Mouse (Mus musculus) layer of hippocampus, adult 2 months (tissue): Measurements from ENCODE around the gene Gcnt2. TPM values are rescaled to one million over a fixed set of nuclear protein-coding genes. Genes with fewer than 3 reads are reported as not detected.
A peak's percentile ranks its signal among the peaks of the same experiment; 100 is the strongest.
"Not testable (repeated sequence)": the region's sequence is repeated elsewhere in the genome, so short reads cannot be mapped to it uniquely, and the experiment has no call there.

ENCODE experiments used
- DNase-seq, 2 experiments: peaks; one replicate each; pipeline ENCODE4 v3.0.0; 2022; ENCODE audit warnings: low spot score in 2 of 2
- H3K27ac ChIP-seq: fragments of 200-600 bp; 2 replicates; pipeline ENCODE4 v1.8.1; 2022
- H3K4me3 ChIP-seq: fragments of 200-600 bp; 2 replicates; pipeline ENCODE4 v1.8.1; 2022; ENCODE audit warnings: mild to moderate bottlenecking
- CTCF ChIP-seq: fragments of 200-600 bp; conservative IDR thresholded peaks from 2 replicates; pipeline ENCODE4 v1.8.1; 2022; ENCODE audit warnings: antibody characterized with exemption, mild to moderate bottlenecking, moderate library complexity
- total RNA-seq, 2 experiments: library from RNA; stranded (reverse); gene quantifications; 2 replicates each; pipeline ENCODE4 v1.2.3; 2021

Gene Gcnt2
- total RNA-seq, 2 experiments from 2014 or later = 16.3 to 17.0 TPM

DNA sequence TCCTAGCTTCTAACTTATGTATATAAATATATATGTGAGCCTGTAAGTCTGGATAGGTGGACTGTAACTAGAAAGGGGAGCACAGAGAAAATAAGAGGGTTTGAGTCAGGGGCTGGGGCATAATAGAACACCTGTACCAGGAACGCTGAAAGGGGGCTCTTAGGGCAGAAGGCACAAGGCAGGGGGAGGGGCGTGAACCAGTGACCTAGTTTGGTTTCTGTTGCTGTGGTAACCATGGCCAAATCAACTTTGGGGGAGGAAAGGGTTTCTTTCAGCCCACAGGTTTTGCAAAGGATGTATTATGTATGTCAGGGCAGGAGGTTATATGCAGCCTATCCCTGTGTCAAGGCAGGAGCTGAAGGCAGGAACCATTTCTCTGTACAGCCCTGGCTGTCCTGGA lies 112.3 kb downstream of the Gcnt2 start:
- no peak for DNase-seq
- Histone ChIP-seq H3K4me3 (no peak overlapping the region), H3K27ac (no peak overlapping the region)
- TF ChIP-seq CTCF = no peak

DNA sequence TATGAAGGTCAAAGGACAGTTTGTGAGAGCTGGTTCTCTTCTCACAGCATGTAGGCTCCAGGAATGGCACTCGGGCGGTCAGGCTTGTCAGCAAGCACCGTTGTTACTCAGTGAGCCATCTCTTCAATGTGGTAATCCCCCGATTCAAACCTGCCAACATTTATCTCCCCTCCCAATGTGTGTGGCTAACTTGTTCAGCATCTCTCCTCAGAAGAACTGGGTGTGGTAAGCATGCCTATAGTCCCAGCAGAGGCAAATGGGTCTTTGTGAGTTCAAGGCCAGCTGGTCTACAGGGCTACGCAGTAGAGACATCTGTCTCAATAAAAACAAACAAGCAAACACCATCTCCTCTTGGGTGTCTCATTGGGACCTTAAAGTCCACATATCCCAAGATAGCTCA lies 113.4 kb downstream of the Gcnt2 start:
- Histone ChIP-seq H3K4me3 (no peak overlapping the region), H3K27ac (no peak overlapping the region)
- no peak for DNase-seq
- no peak for TF ChIP-seq CTCF

DNA sequence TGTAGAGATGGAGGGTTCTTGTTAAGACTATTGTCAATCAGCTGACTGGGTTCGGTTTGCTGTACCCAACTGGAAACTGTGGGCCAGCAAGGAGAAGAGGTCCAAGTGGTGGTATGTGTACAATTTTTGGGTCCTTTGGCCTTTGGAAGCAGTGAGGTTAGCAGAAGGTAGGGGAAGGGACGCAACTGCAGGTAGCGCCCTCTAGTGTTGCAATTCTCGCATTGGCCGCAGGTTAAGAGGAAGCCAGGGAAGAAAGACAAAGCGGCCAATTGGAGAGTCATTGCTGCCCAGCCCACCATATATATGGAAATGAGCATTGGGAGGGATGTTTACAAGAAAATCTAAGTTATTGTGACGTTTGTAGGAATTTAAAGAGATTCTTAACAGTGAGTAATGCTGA lies 118.1 kb downstream of the Gcnt2 start:
- Histone ChIP-seq H3K27ac (no peak overlapping the region), H3K4me3 (no peak overlapping the region)
- peak in 1 of 2 experiments; percentile 55 for DNase-seq
- TF ChIP-seq CTCF = peak; percentile 86

DNA sequence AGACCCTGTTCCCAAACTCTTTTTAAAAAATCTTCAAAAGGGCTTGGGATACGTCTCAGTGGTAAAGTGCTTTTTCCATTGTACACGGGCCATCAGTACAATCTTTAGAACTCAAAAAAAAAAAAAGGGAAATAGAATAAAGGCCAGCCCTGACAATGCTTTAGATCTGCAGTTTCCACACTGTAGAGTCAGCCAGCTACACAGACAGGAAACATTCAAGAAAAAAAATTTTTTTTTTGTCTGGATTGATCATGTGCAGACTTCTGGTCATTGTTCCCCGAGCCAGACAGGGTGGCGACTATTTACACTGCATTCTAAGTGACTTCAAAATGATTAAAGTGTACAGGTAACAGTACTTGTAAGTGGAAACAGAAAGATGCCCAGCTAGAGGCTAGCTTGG lies 119.1 kb downstream of the Gcnt2 start:
- no peak for TF ChIP-seq CTCF
- Histone ChIP-seq H3K4me3 (no peak overlapping the region), H3K27ac (peak overlapping the region; percentile 63; the same call in 1 of the 2 replicates)
- no peak for DNase-seq

DNA sequence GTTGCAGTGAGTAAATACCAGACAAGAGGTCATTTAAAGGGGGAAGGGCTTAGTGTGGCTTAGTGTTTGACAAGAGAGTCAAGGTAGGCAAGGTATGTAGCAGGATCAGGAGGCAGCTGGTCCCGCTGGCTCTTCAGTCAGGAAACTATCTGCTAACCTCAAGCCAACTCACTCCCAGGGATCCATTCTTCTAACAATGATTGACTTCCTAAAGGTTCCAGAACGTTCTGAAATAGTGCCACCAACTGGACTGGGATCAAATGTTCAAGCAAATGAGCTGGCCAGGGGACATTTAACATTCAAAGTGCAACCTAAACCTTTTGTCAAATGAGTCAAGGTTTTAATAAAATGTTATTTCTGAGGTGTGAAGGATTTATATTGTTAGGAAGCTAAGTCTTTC lies 119.8 kb downstream of the Gcnt2 start:
- Histone ChIP-seq H3K4me3 (no peak overlapping the region), H3K27ac (peak overlapping the region; percentile 63; the same call in 1 of the 2 replicates)
- TF ChIP-seq CTCF = peak; percentile 50
- no peak for DNase-seq

DNA sequence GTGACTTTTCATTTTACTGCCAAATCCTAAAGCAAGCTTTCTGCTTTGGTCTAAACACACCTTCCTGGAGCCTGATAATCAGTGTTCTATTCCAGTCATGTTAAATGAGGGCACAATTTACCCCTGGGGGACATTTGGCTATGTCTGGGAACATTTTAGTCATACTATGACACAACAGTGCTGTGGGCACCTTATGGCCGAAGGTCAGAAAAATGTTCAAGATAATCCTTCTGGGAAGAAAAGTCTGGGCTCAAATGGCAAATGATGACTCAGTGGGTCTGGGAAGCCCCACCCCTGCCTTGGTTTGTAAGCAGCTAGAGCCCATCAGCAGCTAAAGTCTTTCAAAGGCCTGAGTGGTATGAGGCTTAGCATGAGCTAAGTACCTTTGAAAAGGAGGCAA lies 123.2 kb downstream of the Gcnt2 start:
- no peak for TF ChIP-seq CTCF
- no peak for DNase-seq
- Histone ChIP-seq H3K27ac (no peak overlapping the region), H3K4me3 (no peak overlapping the region)

DNA sequence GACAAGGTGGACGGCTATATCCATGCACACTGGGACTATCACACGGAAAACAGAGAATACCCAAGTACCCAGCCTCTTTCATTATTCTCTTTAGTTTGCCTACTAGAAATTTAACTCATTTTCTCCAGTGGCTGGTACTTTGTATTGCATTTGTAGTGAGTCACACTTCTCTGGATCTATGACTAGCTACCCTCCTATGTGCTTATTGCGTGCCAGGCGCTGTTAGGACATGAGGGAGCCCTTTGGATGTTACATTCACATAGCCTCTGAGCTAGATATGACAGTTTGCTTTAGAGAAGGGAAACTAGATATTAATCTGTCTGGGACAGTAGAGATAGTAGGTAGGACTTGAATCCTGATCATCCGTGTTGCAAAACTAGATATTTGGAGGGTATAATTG lies 126.5 kb downstream of the Gcnt2 start:
- no peak overlapping the region for H3K27ac ChIP-seq
- H3K4me3 ChIP-seq = no peak overlapping the region
- TF ChIP-seq CTCF = no peak
- no peak for DNase-seq

DNA sequence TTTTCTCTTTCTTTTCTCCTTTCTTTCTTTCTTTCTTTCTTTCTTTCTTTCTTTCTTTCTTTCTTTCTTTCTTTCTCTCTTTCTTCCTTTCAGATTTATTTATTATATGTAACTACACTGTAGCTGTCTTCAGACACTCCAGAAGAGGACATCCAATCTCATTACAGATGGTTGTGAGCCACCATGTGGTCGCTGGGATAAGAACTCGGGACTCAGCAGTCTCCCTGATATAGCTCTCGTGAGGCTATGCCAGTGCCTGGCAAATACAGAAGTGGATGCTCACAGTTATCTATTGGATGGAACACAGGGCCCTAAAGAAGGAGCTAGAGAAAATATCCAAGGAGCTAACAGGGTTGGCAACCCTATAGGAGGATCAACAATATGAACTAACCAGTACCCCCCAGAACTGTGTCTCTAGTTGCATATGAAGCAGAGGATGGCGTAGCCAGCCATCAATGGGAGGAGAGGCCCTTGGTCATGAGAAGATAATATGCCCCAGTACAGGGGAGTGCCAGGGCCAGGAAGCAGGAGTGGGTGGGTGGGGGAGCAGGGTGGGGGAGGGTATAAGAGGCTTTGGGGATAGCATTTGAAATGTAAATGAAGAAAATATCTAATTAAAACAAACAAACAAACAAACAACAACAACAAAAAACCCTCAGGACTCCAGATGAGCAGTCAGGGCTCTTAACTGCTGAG lies 128.2 kb downstream of the Gcnt2 start:
- not testable (repeated sequence) for DNase-seq, H3K27ac ChIP-seq, H3K4me3 ChIP-seq
- peak; percentile 34; the same call in 1 of the 2 replicates for TF ChIP-seq CTCF

DNA sequence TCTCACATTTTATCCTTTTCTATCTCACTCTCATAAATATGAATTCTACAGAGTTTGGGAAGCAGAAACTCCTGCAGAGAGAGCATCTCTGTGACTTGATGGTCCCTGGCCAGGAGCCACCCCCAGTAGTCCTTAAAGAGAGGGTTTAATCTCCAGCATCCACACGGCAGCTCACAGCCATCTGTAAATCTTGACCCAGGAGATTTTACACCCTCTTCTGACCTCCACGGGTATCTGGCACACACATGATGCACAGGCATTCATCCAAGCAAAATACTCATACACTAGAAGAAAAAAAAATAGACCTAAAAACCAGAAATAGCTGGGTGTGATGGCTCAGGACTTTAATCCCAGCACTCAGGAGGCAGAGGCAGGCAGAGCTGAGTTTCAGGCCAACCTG lies 128.9 kb downstream of the Gcnt2 start:
- Histone ChIP-seq H3K4me3 (no peak overlapping the region), H3K27ac (no peak overlapping the region)
- TF ChIP-seq CTCF = no peak
- no peak for DNase-seq

DNA sequence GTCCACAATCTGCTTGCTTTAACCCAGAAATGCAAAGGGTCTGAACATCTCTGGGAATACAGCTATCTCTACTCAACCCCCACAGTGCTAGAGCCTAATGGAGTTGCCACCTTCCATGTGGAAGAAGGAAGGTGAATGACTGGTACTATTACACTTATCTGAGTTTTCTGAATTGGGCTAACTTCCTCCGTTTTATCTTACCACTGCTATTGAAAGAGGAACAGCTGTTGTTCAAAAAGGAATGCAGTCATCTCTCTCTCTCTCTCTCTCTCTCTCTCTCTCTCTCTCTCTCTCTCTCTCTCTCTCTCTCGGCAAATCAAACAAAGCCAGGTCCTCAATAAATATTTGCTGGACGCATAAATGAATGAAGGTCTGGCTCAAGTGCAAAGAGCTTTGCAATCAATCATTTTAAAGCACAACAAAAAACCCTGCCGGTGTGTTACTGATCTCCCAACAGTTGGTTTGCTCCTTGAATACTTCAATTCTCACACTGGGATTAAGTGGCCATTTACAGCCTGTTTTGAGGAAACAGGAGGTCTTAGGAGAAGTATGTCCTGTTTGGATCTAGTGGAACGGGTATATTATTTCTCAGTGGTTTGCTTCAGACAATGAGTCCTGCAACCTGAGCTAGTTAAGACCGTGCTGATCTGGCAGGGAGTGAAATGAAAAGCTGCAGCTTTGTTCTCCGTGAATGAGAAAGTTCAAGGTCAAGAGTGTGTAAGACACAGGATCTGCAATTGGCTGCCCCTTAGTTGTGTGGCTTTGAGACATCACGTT lies 135.1 kb downstream of the Gcnt2 start:
- TF ChIP-seq CTCF = no peak
- no peak for DNase-seq
- no peak overlapping the region for H3K27ac ChIP-seq
- no peak overlapping the region for H3K4me3 ChIP-seq

DNA sequence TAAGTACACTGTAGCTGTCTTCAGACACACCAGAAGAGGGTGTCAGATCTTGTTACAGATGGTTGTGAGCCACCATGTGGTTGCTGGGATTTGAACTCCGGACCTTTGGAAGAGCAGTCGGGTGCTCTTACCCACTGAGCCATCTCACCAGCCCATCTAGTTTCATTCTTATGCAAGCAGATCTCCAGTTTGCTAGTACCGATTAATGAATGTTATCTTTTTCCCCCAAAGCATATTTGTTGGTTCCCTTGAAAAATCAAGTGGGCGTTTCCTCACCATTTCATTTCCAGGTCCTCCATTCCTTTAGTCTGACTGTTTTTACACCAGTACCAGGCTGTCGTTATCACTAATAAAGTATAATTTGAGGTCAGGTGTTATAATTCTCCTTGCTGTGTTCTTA lies 139.0 kb downstream of the Gcnt2 start:
- not testable (repeated sequence) for H3K27ac ChIP-seq, H3K4me3 ChIP-seq, DNase-seq

DNA sequence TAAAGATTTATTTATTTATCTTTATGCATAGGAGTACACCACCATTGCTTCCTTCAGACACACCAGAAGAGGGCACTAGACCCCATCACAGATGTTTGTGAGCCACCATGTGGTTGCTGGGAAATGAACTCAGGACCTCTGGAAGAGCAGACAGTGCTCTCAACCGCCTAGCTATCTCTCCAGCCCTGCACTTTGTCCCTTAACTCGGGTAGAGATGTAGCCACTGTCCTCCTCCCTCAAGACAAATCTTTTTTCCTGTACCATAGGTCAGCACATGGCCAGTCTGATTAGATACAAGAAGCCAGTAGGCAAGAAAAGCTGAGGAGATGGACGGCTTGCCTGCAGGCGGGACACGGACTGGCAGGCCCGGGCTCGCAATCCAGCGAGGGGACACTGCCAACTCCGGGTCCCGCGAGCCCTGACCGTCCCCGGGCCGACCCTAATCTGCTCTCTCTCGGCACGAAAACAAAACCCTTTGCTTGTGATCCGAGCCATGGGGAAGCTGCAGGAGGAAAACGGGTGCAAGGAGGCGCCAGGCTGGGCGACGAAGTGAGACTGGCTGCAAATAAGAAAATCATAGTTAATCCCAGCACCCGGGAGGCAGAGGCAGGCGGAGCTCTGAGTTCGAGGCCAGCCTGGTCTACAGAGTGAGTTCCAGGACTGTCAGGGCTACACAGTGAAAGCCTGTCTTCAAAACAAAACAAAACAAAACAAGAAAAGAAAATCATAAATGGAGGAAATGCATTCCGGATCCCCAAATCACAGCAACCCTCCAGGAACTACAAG lies 140.8 kb downstream of the Gcnt2 start:
- peak overlapping the region; percentile 78 for H3K4me3 ChIP-seq
- peak; percentile 78 for TF ChIP-seq CTCF
- peak overlapping the region; percentile 98 for H3K27ac ChIP-seq
- peak in 1 of 2 experiments; percentile 53 for DNase-seq
